Mouse (Mus musculus): ENCODE data around the gene Slc1a7. TPM values are rescaled to one million over a fixed set of nuclear protein-coding genes. Genes with fewer than 3 reads are reported as not detected.

Slc1a7 gene
- 0.12 and 0.15 TPM in 2 replicates for polyA plus RNA-seq (2015; fragmentation: Nextera tagmentation; extraction: Ambion mirVana)

DNA sequence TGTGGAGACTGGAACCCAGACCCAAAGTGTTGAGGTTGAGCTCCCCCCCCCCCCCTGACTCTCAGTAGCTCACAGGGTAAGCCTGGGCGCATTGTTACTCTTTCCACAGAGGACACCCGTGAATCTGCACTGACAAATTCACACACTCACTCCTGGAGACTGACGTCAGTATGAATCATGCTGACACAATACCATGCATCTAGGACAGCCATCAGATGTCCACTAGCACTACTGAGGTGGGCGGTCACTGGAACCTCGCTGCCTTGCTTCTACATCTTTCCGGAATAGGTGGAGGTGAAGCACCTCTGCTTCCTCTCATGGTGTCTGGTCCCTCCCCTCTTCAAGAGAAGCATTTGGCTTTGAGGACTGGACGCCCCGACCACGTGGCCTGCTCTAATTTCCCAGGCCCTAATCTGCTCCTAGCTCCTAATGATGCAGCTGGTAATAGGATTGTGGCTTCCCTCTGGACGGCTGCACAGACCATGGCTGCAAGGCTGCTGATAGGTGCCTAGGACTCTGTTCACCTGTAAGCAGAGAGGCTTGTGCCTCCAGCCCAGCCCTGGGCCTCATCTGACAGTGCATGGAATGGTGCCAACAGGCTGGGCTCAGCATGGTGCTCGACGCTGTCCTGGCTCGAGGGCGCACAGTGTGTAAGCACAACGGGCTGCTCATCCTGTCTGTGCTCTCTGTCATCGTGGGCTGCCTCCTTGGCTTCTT is at the start of gene Slc1a7:
Slc1a7 (plus strand) TSS at position 367 of the 717 bp plus-strand sequence.
- no peak within 1 kb of the TSS for H3K4me2 ChIP-seq (ENCODE audit: low read depth, low read length)
- H3K27ac ChIP-seq (ENCODE audit: low read length) = no peak within 1 kb of the TSS
- no peak for ATAC-seq
- no peaks in the 10 kb centered on the region for H3K27me3 ChIP-seq (replicated peaks; ENCODE audit: control insufficient read depth, insufficient read depth, low read length)
- H3K36me3 ChIP-seq (ENCODE audit: control insufficient read depth, insufficient read depth, low read length) = no peaks in the 10 kb centered on the region
- no peaks in the 10 kb centered on the region for H3K9me3 ChIP-seq (ENCODE audit: control insufficient read depth, low read length)
- H3K9ac ChIP-seq (ENCODE audit: low read depth, low read length) = no peak within 1 kb of the TSS
- no peaks in the 10 kb centered on the region for H3K4me1 ChIP-seq (ENCODE audit: control insufficient read depth, insufficient read depth, low read length)
- 76% methylated on average over 16 of the region's 16 CpGs for WGBS
- no peak within 1 kb of the TSS for H3K4me3 ChIP-seq (ENCODE audit: low read length)

- 71% methylated on average over 2 of the region's 2 CpGs for WGBS
- Histone ChIP-seq H3K9ac (ENCODE audit: low read depth, low read length) (no peak overlapping the region), H3K27ac (ENCODE audit: low read length) (peak overlapping the region; percentile 93), H3K4me1 (ENCODE audit: control insufficient read depth, insufficient read depth, low read length) (peaks cover 22% of the 10 kb centered on the region), H3K9me3 (ENCODE audit: control insufficient read depth, low read length) (no peaks in the 10 kb centered on the region), H3K27me3 (replicated peaks; ENCODE audit: control insufficient read depth, insufficient read depth, low read length) (no peaks in the 10 kb centered on the region), H3K4me3 (ENCODE audit: low read length) (no peak overlapping the region), H3K4me2 (ENCODE audit: low read depth, low read length) (no peak overlapping the region), H3K36me3 (ENCODE audit: control insufficient read depth, insufficient read depth, low read length) (no peaks in the 10 kb centered on the region)
- ATAC-seq = no peak
Measured at GRCm38 (mm10) chr4:107920336-107920735, 47.8 kb upstream of the Slc1a7 start.

GRCm38 (mm10) chr4:107921152-107921695 is 46.9 kb upstream of the Slc1a7 start:
- ATAC-seq = peak; percentile 63
- Histone ChIP-seq H3K4me2 (ENCODE audit: low read depth, low read length) (peak overlapping the region; percentile 73), H3K27me3 (replicated peaks; ENCODE audit: control insufficient read depth, insufficient read depth, low read length) (no peaks in the 10 kb centered on the region), H3K4me1 (ENCODE audit: control insufficient read depth, insufficient read depth, low read length) (peaks cover 22% of the 10 kb centered on the region), H3K4me3 (ENCODE audit: low read length) (peak overlapping the region; percentile 88), H3K9me3 (ENCODE audit: control insufficient read depth, low read length) (no peaks in the 10 kb centered on the region), H3K27ac (ENCODE audit: low read length) (peak overlapping the region; percentile 93), H3K36me3 (ENCODE audit: control insufficient read depth, insufficient read depth, low read length) (no peaks in the 10 kb centered on the region), H3K9ac (ENCODE audit: low read depth, low read length) (peak overlapping the region; percentile 97; the same call in 1 of the 2 replicates)
- 41% methylated on average over 8 of the region's 8 CpGs for WGBS

DNA sequence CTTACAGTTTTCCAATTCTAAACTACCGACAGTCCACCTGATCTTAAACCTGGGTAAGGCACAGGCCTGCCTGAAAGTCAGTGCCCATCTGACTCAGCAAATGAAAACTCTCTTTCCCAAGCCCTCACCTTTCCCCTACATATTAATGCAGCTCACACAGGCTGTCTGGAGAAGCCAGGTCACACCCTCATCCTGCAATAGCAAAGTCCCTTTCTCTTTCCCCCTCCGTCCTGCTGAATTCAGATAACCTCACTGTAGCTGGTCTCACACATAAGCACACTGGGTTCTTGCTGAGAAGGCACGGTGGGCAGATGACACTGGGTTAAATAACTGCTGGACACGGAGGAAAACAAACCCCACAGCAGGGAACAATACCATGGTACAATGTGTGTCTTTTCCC is 46.2 kb upstream of the Slc1a7 start:
- WGBS = 38% methylated on average over 4 of the region's 4 CpGs
- Histone ChIP-seq H3K4me3 (ENCODE audit: low read length) (peak overlapping the region; percentile 88), H3K9ac (ENCODE audit: low read depth, low read length) (peak overlapping the region; percentile 97), H3K9me3 (ENCODE audit: control insufficient read depth, low read length) (no peaks in the 10 kb centered on the region), H3K36me3 (ENCODE audit: control insufficient read depth, insufficient read depth, low read length) (no peaks in the 10 kb centered on the region), H3K27ac (ENCODE audit: low read length) (peak overlapping the region; percentile 93), H3K4me1 (ENCODE audit: control insufficient read depth, insufficient read depth, low read length) (peaks cover 22% of the 10 kb centered on the region), H3K27me3 (replicated peaks; ENCODE audit: control insufficient read depth, insufficient read depth, low read length) (no peaks in the 10 kb centered on the region), H3K4me2 (ENCODE audit: low read depth, low read length) (peak overlapping the region; percentile 73)
- peak; percentile 64 for ATAC-seq

DNA sequence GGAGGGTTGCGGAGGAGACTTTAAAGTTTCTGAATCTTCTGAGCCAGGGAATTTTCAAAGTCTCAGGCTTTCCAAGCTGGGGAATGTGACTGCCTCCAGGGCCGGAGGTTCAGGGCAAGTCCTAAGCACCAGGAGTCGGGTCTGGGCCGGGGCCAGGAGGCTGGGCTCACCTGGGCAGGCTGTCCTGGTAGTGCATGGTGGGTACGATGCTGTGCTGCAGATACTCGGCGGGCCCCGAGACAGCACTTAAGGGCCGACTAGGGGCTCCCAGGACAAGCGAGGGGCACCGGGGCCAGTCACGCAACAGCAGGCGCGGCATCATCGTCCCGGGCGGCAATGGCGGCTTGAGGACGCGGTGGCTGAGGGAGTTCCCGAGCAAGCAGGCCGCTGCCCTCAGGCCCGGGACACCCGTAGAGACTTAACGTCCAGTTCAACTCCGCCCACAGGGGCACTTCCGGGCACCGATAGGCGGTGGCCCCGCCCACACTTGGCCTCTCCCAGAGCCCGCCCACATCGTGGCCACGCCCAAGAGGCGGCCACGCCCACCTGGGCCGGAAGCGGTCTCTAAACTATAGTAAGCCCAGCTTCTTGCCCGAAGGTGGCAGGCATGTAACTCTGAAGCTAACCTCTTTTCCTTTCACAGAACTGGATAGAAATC is 44.9 kb upstream of the Slc1a7 start, which contains the start of gene Cpt2:
Cpt2 (minus strand) TSS at position 466 of the 658 bp plus-strand sequence.
- no peaks in the 10 kb centered on the region for H3K36me3 ChIP-seq (ENCODE audit: control insufficient read depth, insufficient read depth, low read length)
- no peaks in the 10 kb centered on the region for H3K27me3 ChIP-seq (replicated peaks; ENCODE audit: control insufficient read depth, insufficient read depth, low read length)
- H3K9me3 ChIP-seq (ENCODE audit: control insufficient read depth, low read length) = no peaks in the 10 kb centered on the region
- peak within 1 kb of the TSS; percentile 73 for H3K4me2 ChIP-seq (ENCODE audit: low read depth, low read length)
- peak within 1 kb of the TSS; percentile 97 for H3K9ac ChIP-seq (ENCODE audit: low read depth, low read length)
- H3K27ac ChIP-seq (ENCODE audit: low read length) = peak within 1 kb of the TSS; percentile 93
- peak; percentile 90 for ATAC-seq
- WGBS = under 1% methylated on average over 38 of the region's 38 CpGs
- H3K4me3 ChIP-seq (ENCODE audit: low read length) = peak within 1 kb of the TSS; percentile 88
- peaks cover 22% of the 10 kb centered on the region for H3K4me1 ChIP-seq (ENCODE audit: control insufficient read depth, insufficient read depth, low read length)

GRCm38 (mm10) chr4:107923803-107924194 is 44.3 kb upstream of the Slc1a7 start:
- no peak; the same call in 1 of the 2 replicates for ATAC-seq

DNA sequence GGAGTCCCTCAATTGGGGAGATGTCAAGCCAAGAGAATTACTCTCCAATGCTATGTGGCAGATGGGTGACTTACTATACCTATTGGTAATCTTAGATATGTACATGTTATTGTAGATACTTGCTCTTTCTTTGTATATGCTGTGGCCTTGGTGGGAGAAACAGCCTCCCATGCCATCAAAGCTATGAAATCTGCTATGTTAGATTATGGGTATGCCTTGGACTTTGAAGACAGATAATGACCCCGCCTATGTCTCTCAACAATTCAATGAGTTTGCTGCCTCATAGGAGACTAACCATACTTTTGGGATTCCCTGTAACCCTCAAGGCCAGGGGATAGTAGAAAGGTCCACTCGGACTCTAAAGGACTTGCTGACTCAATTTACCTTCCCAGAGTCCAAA is 39.9 kb upstream of the Slc1a7 start:
- H3K4me1 ChIP-seq (ENCODE audit: control insufficient read depth, insufficient read depth, low read length) = no peaks in the 10 kb centered on the region
- no peaks in the 10 kb centered on the region for H3K36me3 ChIP-seq (ENCODE audit: control insufficient read depth, insufficient read depth, low read length)
- no peak overlapping the region for H3K4me2 ChIP-seq (ENCODE audit: low read depth, low read length)
- no peaks in the 10 kb centered on the region for H3K27me3 ChIP-seq (replicated peaks; ENCODE audit: control insufficient read depth, insufficient read depth, low read length)
- H3K9me3 ChIP-seq (ENCODE audit: control insufficient read depth, low read length) = no peaks in the 10 kb centered on the region
- no peak overlapping the region for H3K27ac ChIP-seq (ENCODE audit: low read length)
- ATAC-seq = no peak
- no peak overlapping the region for H3K4me3 ChIP-seq (ENCODE audit: low read length)
- WGBS = 73% methylated on average over 2 of the region's 2 CpGs
- H3K9ac ChIP-seq (ENCODE audit: low read depth, low read length) = no peak overlapping the region

More at GRCm38 (mm10) chr4:107923803-107924194, 44.3 kb upstream of the Slc1a7 start:
- Histone ChIP-seq H3K27me3 (replicated peaks; ENCODE audit: control insufficient read depth, insufficient read depth, low read length) (no peaks in the 10 kb centered on the region), H3K36me3 (ENCODE audit: control insufficient read depth, insufficient read depth, low read length) (no peaks in the 10 kb centered on the region), H3K4me3 (ENCODE audit: low read length) (peak overlapping the region; percentile 88), H3K4me2 (ENCODE audit: low read depth, low read length) (peak overlapping the region; percentile 59), H3K27ac (ENCODE audit: low read length) (peak overlapping the region; percentile 93), H3K9me3 (ENCODE audit: control insufficient read depth, low read length) (no peaks in the 10 kb centered on the region), H3K4me1 (ENCODE audit: control insufficient read depth, insufficient read depth, low read length) (peaks cover 22% of the 10 kb centered on the region), H3K9ac (ENCODE audit: low read depth, low read length) (no peak overlapping the region)
- WGBS = 49% methylated on average over 7 of the region's 7 CpGs

DNA sequence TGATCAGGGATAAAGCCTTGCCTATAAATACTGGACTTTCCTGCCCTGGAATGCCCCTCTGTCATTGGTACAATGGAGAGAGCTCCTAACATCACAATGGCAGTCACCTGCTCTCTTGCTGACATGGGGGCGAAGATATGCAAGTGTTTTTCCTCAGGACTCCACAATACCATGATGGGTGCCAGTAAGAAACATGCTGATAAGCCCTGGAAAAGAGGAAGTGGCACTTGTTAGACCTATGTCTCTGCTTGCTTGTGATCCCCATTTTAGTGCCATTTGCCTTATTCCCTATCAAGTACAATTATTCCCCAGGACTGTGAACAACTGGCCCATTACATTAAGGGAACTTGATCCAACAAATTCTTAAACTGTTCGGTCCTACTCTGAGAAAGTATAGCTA is 39.4 kb upstream of the Slc1a7 start:
- Histone ChIP-seq H3K27ac (ENCODE audit: low read length) (no peak overlapping the region), H3K4me2 (ENCODE audit: low read depth, low read length) (no peak overlapping the region), H3K9me3 (ENCODE audit: control insufficient read depth, low read length) (no peaks in the 10 kb centered on the region), H3K4me3 (ENCODE audit: low read length) (no peak overlapping the region), H3K9ac (ENCODE audit: low read depth, low read length) (no peak overlapping the region), H3K36me3 (ENCODE audit: control insufficient read depth, insufficient read depth, low read length) (no peaks in the 10 kb centered on the region), H3K4me1 (ENCODE audit: control insufficient read depth, insufficient read depth, low read length) (no peaks in the 10 kb centered on the region), H3K27me3 (replicated peaks; ENCODE audit: control insufficient read depth, insufficient read depth, low read length) (no peaks in the 10 kb centered on the region)
- ATAC-seq = no peak
- WGBS = 84% methylated on average over 2 of the region's 2 CpGs

- Histone ChIP-seq H3K4me3 (ENCODE audit: low read length) (no peak overlapping the region), H3K4me1 (ENCODE audit: control insufficient read depth, insufficient read depth, low read length) (no peaks in the 10 kb centered on the region), H3K27me3 (replicated peaks; ENCODE audit: control insufficient read depth, insufficient read depth, low read length) (no peaks in the 10 kb centered on the region), H3K4me2 (ENCODE audit: low read depth, low read length) (no peak overlapping the region), H3K9me3 (ENCODE audit: control insufficient read depth, low read length) (no peaks in the 10 kb centered on the region), H3K27ac (ENCODE audit: low read length) (no peak overlapping the region), H3K36me3 (ENCODE audit: control insufficient read depth, insufficient read depth, low read length) (no peaks in the 10 kb centered on the region), H3K9ac (ENCODE audit: low read depth, low read length) (no peak overlapping the region)
- WGBS = 70% methylated on average over 3 of the region's 3 CpGs
- ATAC-seq = no peak
Measured at GRCm38 (mm10) chr4:107931453-107931852, 36.7 kb upstream of the Slc1a7 start.
